Mouse (Mus musculus) layer of hippocampus, adult 9-10 months (tissue): ENCODE measurements around the gene Kpna3.
"Not testable (repeated sequence)": the region's sequence is repeated elsewhere in the genome, so short reads cannot be mapped to it uniquely, and the experiment has no call there.

ENCODE experiments used
- DNase-seq: peaks from one replicate; pipeline ENCODE4 v3.0.0; 2022; ENCODE audit warnings: low spot score

Gene Kpna3

GRCm38 (mm10) chr14:61439661-61440559 lies at the start of gene Kpna3:
Kpna3 (minus strand) TSS chr14:61439874.
- DNase-seq, result peak; percentile 86

GRCm38 (mm10) chr14:61460365-61460764 lies 20.7 kb upstream of the Kpna3 start:
- no peak for DNase-seq

GRCm38 (mm10) chr14:61457468-61457867 lies 17.8 kb upstream of the Kpna3 start:
- no peak for DNase-seq

- no peak for DNase-seq
Observed at GRCm38 (mm10) chr14:61455571-61455970, 15.9 kb upstream of the Kpna3 start.

GRCm38 (mm10) chr14:61453032-61453431 lies 13.4 kb upstream of the Kpna3 start:
- DNase-seq, result no peak

- no peak for DNase-seq
Observed at GRCm38 (mm10) chr14:61452481-61452880, 12.8 kb upstream of the Kpna3 start.

- DNase-seq, result no peak
Observed at GRCm38 (mm10) chr14:61447775-61448174, 8.1 kb upstream of the Kpna3 start.

GRCm38 (mm10) chr14:61439141-61439660 lies 473 bp downstream of the Kpna3 start:
- no peak for DNase-seq

GRCm38 (mm10) chr14:61438171-61438945 lies 1.3 kb downstream of the Kpna3 start:
- DNase-seq, result no peak

- no peak for DNase-seq
Observed at GRCm38 (mm10) chr14:61436866-61437265, 2.8 kb downstream of the Kpna3 start.

GRCm38 (mm10) chr14:61428126-61428787 lies 11.4 kb downstream of the Kpna3 start:
- DNase-seq, result no peak

GRCm38 (mm10) chr14:61427095-61427494 lies 12.6 kb downstream of the Kpna3 start:
- DNase-seq, result not testable (repeated sequence)

- DNase-seq, result no peak
Observed at GRCm38 (mm10) chr14:61425080-61425665, 14.5 kb downstream of the Kpna3 start.

- DNase-seq, result no peak
Observed at GRCm38 (mm10) chr14:61415719-61416118, 24.0 kb downstream of the Kpna3 start.

- no peak for DNase-seq
Observed at GRCm38 (mm10) chr14:61415311-61415710, 24.4 kb downstream of the Kpna3 start.

- no peak for DNase-seq
Observed at GRCm38 (mm10) chr14:61414808-61415207, 24.9 kb downstream of the Kpna3 start.

- no peak for DNase-seq
Observed at GRCm38 (mm10) chr14:61414199-61414598, 25.5 kb downstream of the Kpna3 start.

- no peak for DNase-seq
Observed at GRCm38 (mm10) chr14:61413686-61414085, 26.0 kb downstream of the Kpna3 start.

GRCm38 (mm10) chr14:61410020-61410419 lies 29.7 kb downstream of the Kpna3 start:
- no peak for DNase-seq

GRCm38 (mm10) chr14:61407055-61407454 lies 32.6 kb downstream of the Kpna3 start:
- no peak for DNase-seq

- no peak for DNase-seq
Observed at GRCm38 (mm10) chr14:61405761-61406160, 33.9 kb downstream of the Kpna3 start.

GRCm38 (mm10) chr14:61404941-61405340 lies 34.7 kb downstream of the Kpna3 start:
- no peak for DNase-seq
